Mouse (Mus musculus): ENCODE data around the gene Sema4b.

- no peak for TF ChIP-seq CTCF (IDR thresholded peaks at IDR 0.05; ENCODE audit: low read depth)
- no peak for TF ChIP-seq EP300 (IDR thresholded peaks at IDR 0.05; ENCODE audit: low read depth)
Measured at GRCm38 (mm10) chr7:80203638-80204096, 17.0 kb downstream of the Sema4b start.

Data from liver, postnatal 0 days (tissue).